Mouse (Mus musculus) bone marrow, adult 2 months (tissue): Measurements from ENCODE around the gene Kcnj4.
A peak's percentile ranks its signal among the peaks of the same experiment; 100 is the strongest.

Experiments
- CTCF ChIP-seq: fragments of 200-500 bp; IDR thresholded peaks from 2 replicates; pipeline ENCODE4 v1.5.1; 2011; ENCODE audit warnings: low read length, control low read depth; ENCODE audit not compliant: control insufficient read depth, insufficient read depth
- POLR2A ChIP-seq: fragments of 200-500 bp; IDR thresholded peaks from 2 replicates; pipeline ENCODE4 v1.6.1; 2011; ENCODE audit warnings: low read depth, mild to moderate bottlenecking, control low read depth, low read length, borderline replicate concordance; ENCODE audit not compliant: control insufficient read depth

DNA sequence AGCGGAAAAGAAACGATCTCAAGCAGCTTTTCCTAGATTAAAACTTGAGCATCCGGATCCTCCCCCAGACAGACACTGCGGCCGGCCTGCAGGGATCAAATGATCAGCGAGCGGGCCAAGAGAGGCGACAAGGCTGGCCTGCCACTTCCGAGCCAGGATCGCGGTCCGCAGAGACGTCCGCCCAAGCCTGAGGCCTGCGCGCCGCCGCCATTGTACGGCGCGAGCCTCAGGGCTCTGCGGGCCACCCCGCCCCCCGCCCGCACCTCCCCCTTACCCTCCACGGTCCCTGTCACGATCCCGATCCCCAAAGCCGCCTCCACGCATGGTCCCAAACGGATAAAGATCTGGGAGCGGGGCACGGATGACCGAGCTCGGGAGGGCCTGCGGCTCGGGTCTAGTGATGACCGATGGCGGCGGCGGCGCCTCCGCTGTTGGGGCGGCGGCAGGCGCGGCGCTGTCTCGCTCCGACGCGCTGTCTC lies 40.9 kb upstream of the Kcnj4 start:
- TF ChIP-seq CTCF (no peak), POLR2A (0 out of 2 replicates have a peak, but pooled peaks have one; percentile 6)
